Mouse (Mus musculus) heart, embryonic 12.5 days (tissue): ENCODE measurements around the gene Cacna1f. TPM values are rescaled to one million over a fixed set of nuclear protein-coding genes. Genes with fewer than 3 reads are reported as not detected.
A peak's percentile ranks its signal among the peaks of the same experiment; 100 is the strongest.

Experiments
- ATAC-seq: fragments of 200-750 bp; cut with Nextera tagmentation; 2 replicates; pipeline ENCODE4 v1.8.0; 2017; ENCODE audit warnings: moderate TSS enrichment, moderate library complexity; ENCODE audit not compliant: insufficient number of reproducible peaks, low FRiP score
- H3K27ac ChIP-seq: fragments of 300-500 bp; sonication (generic); 2 replicates; pipeline ENCODE4 v1.5.1; 2016; ENCODE audit warnings: mild to moderate bottlenecking, moderate library complexity; ENCODE audit not compliant: poor library complexity, severe bottlenecking
- H3K27me3 ChIP-seq: fragments of 300-500 bp; sonication (generic); replicated peaks from 2 replicates; pipeline ENCODE4 v1.6.1; 2016; ENCODE audit warnings: mild to moderate bottlenecking, moderate library complexity
- H3K36me3 ChIP-seq: fragments of 300-500 bp; sonication (generic); 2 replicates; pipeline ENCODE4 v1.6.1; 2016; ENCODE audit warnings: mild to moderate bottlenecking, moderate library complexity
- H3K4me1 ChIP-seq: fragments of 300-500 bp; sonication (generic); replicated peaks from 2 replicates; pipeline ENCODE4 v1.6.1; 2016; ENCODE audit warnings: mild to moderate bottlenecking
- H3K4me2 ChIP-seq: fragments of 300-500 bp; sonication (generic); 2 replicates; pipeline ENCODE4 v1.6.1; 2016; ENCODE audit warnings: mild to moderate bottlenecking, moderate library complexity
- H3K4me3 ChIP-seq: fragments of 300-500 bp; sonication (generic); 2 replicates; pipeline ENCODE4 v1.5.1; 2016; ENCODE audit warnings: mild to moderate bottlenecking
- H3K9ac ChIP-seq: fragments of 300-500 bp; sonication (generic); 2 replicates; pipeline ENCODE4 v1.6.1; 2016; ENCODE audit warnings: mild to moderate bottlenecking, moderate library complexity
- H3K9me3 ChIP-seq: fragments of 300-500 bp; sonication (generic); replicated peaks from 2 replicates; pipeline ENCODE4 v1.6.1; 2016; ENCODE audit warnings: mild to moderate bottlenecking, moderate library complexity
- WGBS: fragments of 180-500 bp; shearing (Covaris S2); methylation state at CpG from one replicate; pipeline ENCODE4 v1.1.7; 2016; 5-methylcytosine and 5-hydroxymethylcytosine counted together
- polyA plus RNA-seq: library from polyadenylated mRNA; unstranded; fragments of >200 nt; fragmentation: Nextera tagmentation; extraction: Ambion mirVana; gene quantifications from 2 replicates; pipeline ENCODE4 v1.2.1, GENCODE M21; 2016

The Cacna1f gene
- not detected in 2 replicates for polyA plus RNA-seq

DNA sequence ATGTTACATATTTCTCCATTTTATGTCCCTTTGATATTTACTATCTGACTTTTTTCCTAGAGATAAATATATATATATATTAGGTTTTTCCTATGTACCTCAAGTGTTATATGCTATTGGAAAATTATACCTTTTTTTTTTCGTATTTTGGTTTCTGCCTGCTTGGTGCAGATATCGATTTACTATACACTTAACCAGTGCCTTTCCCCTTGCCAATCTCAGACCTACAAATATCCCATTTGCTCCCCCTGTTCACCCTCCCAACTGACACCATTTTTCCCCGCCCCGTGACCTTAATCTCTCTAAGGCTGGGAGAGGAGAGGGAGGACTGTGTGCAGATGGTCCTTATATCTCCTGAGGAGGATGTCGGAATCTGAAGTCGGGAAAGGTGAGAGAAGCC, at the start of gene Cacna1f:
Gene Cacna1f (plus strand): TSS at position 301 of the 400 bp plus-strand sequence.
- 60% methylated on average over 6 of the region's 6 CpGs for WGBS
- no peak within 1 kb of the TSS for H3K27ac ChIP-seq
- H3K4me1 ChIP-seq: 0 out of 2 replicates have a peak, but pooled peaks cover 8% of the 10 kb centered on the region
- H3K4me3 ChIP-seq: no peak within 1 kb of the TSS
- peaks cover 21% of the 10 kb centered on the region for H3K27me3 ChIP-seq
- H3K36me3 ChIP-seq: no peaks in the 10 kb centered on the region
- no peak for ATAC-seq
- H3K4me2 ChIP-seq: no peak within 1 kb of the TSS
- no peaks in the 10 kb centered on the region for H3K9me3 ChIP-seq
- H3K9ac ChIP-seq: no peak within 1 kb of the TSS

GRCm38 (mm10) chrX:7563076-7563475, 43.8 kb upstream of the Cacna1f start:
- H3K9ac ChIP-seq: no peak overlapping the region
- peaks cover 5% of the 10 kb centered on the region for H3K36me3 ChIP-seq
- no peaks in the 10 kb centered on the region for H3K9me3 ChIP-seq
- WGBS: 21% methylated on average over 2 of the region's 2 CpGs
- no peak overlapping the region for H3K4me2 ChIP-seq
- no peak overlapping the region for H3K4me3 ChIP-seq
- H3K27me3 ChIP-seq: no peaks in the 10 kb centered on the region
- peaks cover 5% of the 10 kb centered on the region; the same call in 1 of the 2 replicates for H3K4me1 ChIP-seq
- ATAC-seq: no peak
- no peak overlapping the region for H3K27ac ChIP-seq

GRCm38 (mm10) chrX:7566352-7566751, 40.5 kb upstream of the Cacna1f start:
- 56% methylated on average over 6 of the region's 6 CpGs for WGBS
- Histone ChIP-seq H3K4me1 (peaks cover 19% of the 10 kb centered on the region), H3K4me3 (no peak overlapping the region), H3K27ac (no peak overlapping the region), H3K9ac (no peak overlapping the region), H3K27me3 (no peaks in the 10 kb centered on the region), H3K36me3 (no peaks in the 10 kb centered on the region), H3K4me2 (no peak overlapping the region), H3K9me3 (no peaks in the 10 kb centered on the region)
- no peak for ATAC-seq

DNA sequence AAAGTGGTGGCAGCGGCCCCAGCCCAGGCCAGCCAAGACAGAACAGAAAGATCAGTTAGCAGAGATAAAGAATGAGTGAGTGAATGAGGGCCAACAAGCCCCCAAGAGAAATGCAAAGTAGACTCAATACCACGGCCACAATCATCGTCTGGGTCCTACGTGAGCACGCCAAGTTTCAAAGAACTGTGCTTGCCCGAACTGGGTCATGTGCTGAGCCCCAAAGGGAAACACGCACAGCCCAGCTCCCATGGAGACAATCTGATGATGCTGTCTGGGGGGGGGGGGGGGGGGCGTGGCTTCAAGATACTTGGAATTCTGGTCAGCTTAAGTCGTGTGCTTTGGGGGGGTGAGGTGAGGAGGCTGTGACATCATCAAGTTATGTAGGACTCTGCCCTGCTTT, 39.4 kb upstream of the Cacna1f start:
- no peak overlapping the region for H3K9ac ChIP-seq
- H3K27ac ChIP-seq: no peak overlapping the region
- 58% methylated on average over 9 of the region's 9 CpGs for WGBS
- peaks cover 29% of the 10 kb centered on the region for H3K4me1 ChIP-seq
- H3K9me3 ChIP-seq: no peaks in the 10 kb centered on the region
- no peak overlapping the region for H3K4me3 ChIP-seq
- no peaks in the 10 kb centered on the region for H3K36me3 ChIP-seq
- H3K4me2 ChIP-seq: no peak overlapping the region
- H3K27me3 ChIP-seq: no peaks in the 10 kb centered on the region
- no peak for ATAC-seq

- no peak for ATAC-seq
- WGBS: 48% methylated on average over 7 of the region's 7 CpGs
- H3K4me1 ChIP-seq: peaks cover 40% of the 10 kb centered on the region
These were observed 36.3 kb upstream of the Cacna1f start for GRCm38 (mm10) chrX:7570481-7571175.

DNA sequence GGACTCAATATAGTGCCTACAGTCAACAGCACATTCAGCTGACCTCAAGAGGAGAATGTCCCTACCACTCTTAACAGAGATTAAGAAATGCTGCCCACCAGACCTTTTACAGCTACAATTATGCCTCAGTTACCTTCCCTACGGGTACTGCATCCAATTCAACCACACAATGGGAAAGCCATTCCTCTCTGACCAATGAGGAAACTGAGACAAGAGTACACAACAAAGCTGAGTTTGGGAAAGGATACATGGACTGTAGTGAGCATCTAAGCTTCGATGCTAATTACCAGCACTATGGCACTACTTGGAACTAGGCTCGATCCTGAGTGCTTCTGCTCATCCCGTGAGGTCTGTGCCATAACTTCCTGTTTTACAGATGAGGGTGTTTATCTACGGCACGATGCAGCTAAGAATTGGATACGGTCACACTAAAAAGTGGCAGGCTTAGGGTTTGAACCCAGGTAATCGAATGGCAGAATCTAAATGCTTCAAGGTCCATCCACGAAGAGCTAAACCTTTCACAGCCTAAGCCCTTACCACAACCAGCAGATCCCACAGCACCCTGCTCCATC, 35.2 kb upstream of the Cacna1f start:
- no peak overlapping the region for H3K4me3 ChIP-seq
- ATAC-seq: no peak
- H3K9ac ChIP-seq: no peak overlapping the region
- 76% methylated on average over 9 of the region's 9 CpGs for WGBS
- no peak overlapping the region for H3K27ac ChIP-seq
- no peak overlapping the region for H3K4me2 ChIP-seq
- H3K4me1 ChIP-seq: peaks cover 40% of the 10 kb centered on the region
- no peaks in the 10 kb centered on the region for H3K27me3 ChIP-seq
- no peaks in the 10 kb centered on the region for H3K36me3 ChIP-seq
- H3K9me3 ChIP-seq: no peaks in the 10 kb centered on the region

More at GRCm38 (mm10) chrX:7570481-7571175, 36.3 kb upstream of the Cacna1f start:
- Histone ChIP-seq H3K9ac (no peak overlapping the region), H3K4me3 (no peak overlapping the region), H3K9me3 (no peaks in the 10 kb centered on the region), H3K27ac (no peak overlapping the region), H3K36me3 (no peaks in the 10 kb centered on the region), H3K4me2 (no peak overlapping the region), H3K27me3 (no peaks in the 10 kb centered on the region)

GRCm38 (mm10) chrX:7572466-7572865, 34.4 kb upstream of the Cacna1f start:
- H3K27me3 ChIP-seq: no peaks in the 10 kb centered on the region
- H3K9ac ChIP-seq: peak overlapping the region; percentile 87; the same call in 1 of the 2 replicates
- H3K4me1 ChIP-seq: peaks cover 35% of the 10 kb centered on the region
- WGBS: 43% methylated on average over 10 of the region's 10 CpGs
- ATAC-seq: no peak
- no peaks in the 10 kb centered on the region for H3K9me3 ChIP-seq
- H3K27ac ChIP-seq: no peak overlapping the region
- peak overlapping the region; percentile 80 for H3K4me2 ChIP-seq
- no peaks in the 10 kb centered on the region for H3K36me3 ChIP-seq
- H3K4me3 ChIP-seq: peak overlapping the region; percentile 82; the same call in 1 of the 2 replicates

DNA sequence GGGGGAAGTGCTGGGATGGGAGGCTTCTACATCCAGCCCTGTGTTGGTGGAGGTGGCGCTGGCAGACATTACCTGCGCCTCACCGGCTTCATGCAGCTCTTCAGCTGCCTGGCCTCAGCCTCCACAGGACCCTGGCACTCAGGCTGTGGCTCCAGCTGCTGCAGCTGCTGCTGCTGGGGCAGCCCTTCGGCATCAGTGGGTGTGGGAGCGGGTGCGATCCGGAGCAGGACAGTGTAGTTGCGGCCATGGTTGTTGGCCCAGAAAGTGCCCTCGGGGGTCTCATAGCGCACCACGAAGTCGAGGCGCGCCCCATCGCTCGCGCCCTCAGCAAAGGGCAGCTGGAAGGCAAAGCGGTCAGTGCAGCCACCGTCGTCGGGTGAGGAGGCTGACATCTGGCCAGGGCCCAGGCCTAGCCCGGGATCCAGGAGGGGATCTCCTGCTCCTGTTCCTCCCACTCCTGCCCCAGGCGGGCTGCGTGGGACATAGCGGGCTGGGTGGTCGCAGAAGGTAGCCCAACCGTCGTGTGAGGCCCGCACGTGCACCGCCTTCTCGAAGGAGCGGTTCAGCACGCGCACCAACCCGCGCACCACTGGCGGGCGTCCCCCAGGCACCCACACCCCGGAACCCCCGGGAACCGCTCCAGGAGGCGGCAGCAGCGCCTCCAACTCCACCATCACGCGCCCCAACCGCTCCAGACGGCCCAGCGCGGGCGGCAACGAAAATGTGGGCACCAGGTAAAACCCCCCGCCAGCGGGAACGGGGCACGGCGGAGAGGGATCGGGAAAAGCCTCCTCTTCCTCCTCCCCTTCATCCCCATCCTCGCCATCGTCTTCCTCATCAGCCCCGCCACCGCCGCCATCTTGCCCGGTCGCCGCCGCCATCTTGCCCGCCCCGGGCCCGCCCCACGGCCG, 33.5 kb upstream of the Cacna1f start, which contains the start of gene Foxp3:
Gene Foxp3 (plus strand): TSS at position 469 of the 911 bp plus-strand sequence.
- Histone ChIP-seq H3K36me3 (no peaks in the 10 kb centered on the region), H3K27ac (peak within 1 kb of the TSS; percentile 83), H3K9ac (peak within 1 kb of the TSS; percentile 87), H3K4me2 (peak within 1 kb of the TSS; percentile 80), H3K9me3 (no peaks in the 10 kb centered on the region), H3K27me3 (no peaks in the 10 kb centered on the region), H3K4me1 (peaks cover 34% of the 10 kb centered on the region), H3K4me3 (peak within 1 kb of the TSS; percentile 82)
- 37% methylated on average over 65 of the region's 72 CpGs for WGBS
- peak; percentile 72; the same call in 1 of the 2 replicates for ATAC-seq

- WGBS: 22% methylated on average over 65 of the region's 65 CpGs
These were observed 32.6 kb upstream of the Cacna1f start, which contains the start of gene Ppp1r3f for GRCm38 (mm10) chrX:7574087-7574884. TSS of gene Ppp1r3f (minus strand) at chrX:7574283.

GRCm38 (mm10) chrX:7574885-7575231, 32.0 kb upstream of the Cacna1f start:
- H3K9ac ChIP-seq: no peak overlapping the region
- WGBS: 19% methylated on average over 5 of the region's 6 CpGs
- H3K27ac ChIP-seq: no peak overlapping the region

More at GRCm38 (mm10) chrX:7574087-7574884, 32.6 kb upstream of the Cacna1f start, which contains the start of gene Ppp1r3f:
- peak within 1 kb of the TSS; percentile 82 for H3K4me3 ChIP-seq
- H3K4me1 ChIP-seq: peaks cover 34% of the 10 kb centered on the region
- peak within 1 kb of the TSS; percentile 80 for H3K4me2 ChIP-seq
- H3K27ac ChIP-seq: peak within 1 kb of the TSS; percentile 83
- peak within 1 kb of the TSS; percentile 87 for H3K9ac ChIP-seq
- no peaks in the 10 kb centered on the region for H3K36me3 ChIP-seq
- 0 out of 2 replicates have a peak, but pooled peaks cover 3% of the 10 kb centered on the region for H3K27me3 ChIP-seq
- H3K9me3 ChIP-seq: no peaks in the 10 kb centered on the region
- ATAC-seq: peak; percentile 96

More at GRCm38 (mm10) chrX:7574885-7575231, 32.0 kb upstream of the Cacna1f start:
- Histone ChIP-seq H3K27me3 (0 out of 2 replicates have a peak, but pooled peaks cover 3% of the 10 kb centered on the region), H3K9me3 (no peaks in the 10 kb centered on the region), H3K4me1 (peaks cover 34% of the 10 kb centered on the region), H3K4me3 (peak overlapping the region; percentile 82), H3K4me2 (peak overlapping the region; percentile 73), H3K36me3 (no peaks in the 10 kb centered on the region)
- no peak for ATAC-seq
